Mouse (Mus musculus) spleen, postnatal 4 days (tissue): ENCODE results near the gene Tango6.

Experiments
- DNase-seq, 2 experiments: peaks; one replicate each; pipeline ENCODE4 v3.0.0; 2022; ENCODE audit warnings: low spot score in 2 of 2

The Tango6 gene

DNA sequence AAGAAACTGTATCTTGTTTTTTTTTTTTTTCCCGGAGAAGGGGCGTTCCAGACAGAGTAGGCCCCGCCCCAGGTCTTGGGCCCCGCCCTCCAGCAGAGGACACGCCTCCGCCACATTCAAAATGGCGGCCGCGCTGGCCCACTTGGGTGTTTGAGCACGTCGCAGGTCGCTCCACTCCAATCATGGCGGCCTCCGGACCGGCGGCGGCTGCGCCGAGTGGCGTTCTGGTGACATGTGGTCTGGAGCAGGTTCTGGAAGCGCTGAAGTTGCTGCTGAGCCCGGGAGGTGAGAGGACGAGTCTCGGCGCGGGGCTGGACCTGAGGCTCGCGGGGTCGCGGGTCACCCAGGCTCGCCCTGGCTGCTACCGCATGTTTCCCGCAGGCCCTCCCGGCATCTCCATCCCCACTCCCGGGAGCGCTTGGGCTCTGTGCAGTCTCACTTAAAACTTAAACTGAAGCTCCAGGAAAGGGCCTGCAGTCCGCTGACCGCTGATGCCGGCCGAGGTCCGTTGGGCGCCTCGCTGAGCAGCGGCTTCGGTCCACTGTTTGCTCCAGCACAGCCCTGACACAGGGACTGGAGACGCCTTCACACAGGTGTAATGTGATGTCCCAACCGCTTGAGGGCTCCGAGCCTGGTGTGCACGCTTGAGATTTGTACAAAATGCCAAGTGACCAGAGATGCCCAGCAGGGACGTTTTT lies at the start of gene Tango6:
Gene Tango6 (plus strand): TSS at position 98 of the 698 bp plus-strand sequence.
- DNase-seq: peak; percentile 91 to 96

DNA sequence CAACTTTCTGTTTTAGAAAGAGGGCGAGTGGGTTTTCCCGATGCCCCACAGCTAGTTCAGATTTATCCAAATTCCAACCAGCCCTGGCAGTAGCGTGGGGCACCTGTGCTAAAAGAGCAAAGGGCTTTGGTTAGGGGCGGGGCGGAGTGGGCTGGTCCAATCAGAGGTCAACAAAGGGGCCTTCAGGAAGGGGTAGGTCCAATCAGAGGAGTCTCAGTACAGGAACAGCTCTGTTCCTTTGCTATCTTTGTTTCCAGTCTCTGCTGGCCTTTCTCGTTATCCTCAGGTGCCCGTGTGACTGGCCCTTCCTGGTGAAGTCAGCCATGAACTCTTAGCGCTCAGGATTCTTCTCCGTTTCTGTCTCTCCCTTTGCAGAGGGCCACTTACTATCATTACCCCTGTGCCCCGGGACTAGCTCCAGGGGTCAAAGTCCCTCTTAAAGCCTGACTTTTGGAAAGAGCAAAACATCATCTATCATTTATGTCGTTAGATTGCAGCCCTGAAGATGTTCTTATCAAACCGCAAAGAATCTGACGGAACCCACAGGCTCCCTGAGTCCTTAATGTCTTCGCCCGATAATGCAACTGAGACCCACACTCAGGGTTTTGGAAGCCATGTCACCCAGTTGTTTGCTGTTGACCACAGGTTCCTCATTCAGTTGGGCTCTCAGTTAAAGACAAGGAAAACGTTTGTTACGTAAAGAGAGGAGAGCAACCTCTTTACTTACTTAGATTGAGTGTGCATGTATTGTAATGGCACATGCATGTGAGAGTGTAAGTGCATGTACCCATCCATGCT lies 49.3 kb upstream of the Tango6 start:
- DNase-seq: peak in 1 of 2 experiments; percentile 21

DNA sequence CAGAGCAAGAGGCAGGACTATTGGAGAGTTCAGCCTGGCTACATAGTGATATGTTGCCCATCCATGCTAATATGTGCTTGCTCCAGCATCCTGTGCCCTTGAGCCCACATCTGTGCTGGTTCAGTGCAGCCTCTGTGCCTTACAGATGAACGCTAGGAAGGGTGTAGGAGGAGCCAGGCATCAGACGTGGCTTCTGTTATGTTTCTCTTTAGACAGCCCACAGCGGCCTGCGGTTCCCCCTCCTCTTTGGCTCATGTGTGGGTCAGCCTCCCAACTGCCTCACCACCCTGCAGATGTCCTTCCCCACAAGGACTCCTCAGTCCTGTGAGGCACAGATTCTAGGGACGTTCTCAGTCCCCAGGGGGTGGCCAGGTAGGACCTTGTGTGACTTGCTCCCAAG lies 47.6 kb upstream of the Tango6 start:
- DNase-seq: no peak

DNA sequence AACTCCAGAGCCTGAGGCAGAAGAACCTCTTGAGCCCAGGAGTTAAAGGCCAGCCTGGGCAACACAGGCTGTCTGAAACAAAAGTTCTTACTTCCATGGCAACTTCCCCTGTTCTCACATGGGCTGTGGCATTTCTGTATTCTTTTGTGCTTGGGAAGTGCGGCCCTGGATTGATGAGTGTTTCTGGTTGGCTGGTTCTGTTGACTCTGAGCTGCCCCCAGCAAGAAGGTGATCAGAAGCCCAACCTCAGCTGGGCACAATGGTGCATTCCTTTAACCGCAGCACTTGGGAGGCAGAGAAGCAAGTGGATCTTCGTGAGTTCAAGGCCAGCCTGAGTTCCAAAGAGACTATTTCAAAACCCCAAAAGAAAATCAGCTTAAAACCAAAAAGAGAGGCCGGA lies 45.4 kb upstream of the Tango6 start:
- DNase-seq: no peak

DNA sequence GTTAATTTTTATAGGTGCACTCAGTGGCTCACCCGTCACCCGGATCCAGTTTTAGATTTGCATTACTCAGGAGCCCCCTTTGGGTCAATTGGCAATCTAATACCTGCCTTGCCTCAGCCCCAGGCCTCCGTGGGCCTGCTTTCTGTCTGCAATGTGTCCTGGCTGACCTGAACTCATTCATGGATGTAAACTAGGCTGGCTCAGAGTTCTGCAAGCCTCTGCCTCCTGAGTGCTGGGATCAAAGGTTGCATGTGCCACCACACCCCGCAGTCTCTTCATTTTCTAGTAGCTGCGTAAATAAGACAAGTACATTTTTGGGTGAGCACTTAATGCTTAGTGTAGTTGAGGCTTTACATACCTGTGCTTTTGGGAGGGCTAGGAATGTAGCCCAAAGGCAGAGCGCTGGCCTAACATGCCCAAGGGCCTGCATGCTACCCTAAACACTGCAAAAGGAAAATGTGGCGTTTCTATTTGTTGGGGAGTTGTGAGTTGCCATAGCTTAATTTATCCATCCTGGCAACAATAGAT lies 44.0 kb upstream of the Tango6 start:
- DNase-seq: no peak

DNA sequence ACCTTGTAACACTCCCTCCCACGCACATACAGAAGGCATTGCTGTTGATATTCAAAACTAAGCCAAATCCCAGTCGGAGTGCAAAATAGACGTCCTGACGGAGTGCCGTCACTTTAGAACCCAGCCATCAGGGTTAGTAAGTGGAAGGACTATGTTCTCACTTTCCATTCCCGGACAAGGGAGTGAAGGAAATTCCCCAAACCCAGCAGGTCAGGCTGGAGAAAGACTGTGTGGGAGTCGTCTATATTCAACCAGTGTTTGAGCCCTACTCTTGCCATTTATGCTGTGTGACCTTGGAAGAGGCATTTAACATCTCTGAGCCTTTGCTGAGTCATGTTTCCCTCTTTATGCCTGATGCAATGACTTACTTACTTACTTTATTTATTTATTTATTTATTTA lies 42.7 kb upstream of the Tango6 start:
- no peak for DNase-seq

DNA sequence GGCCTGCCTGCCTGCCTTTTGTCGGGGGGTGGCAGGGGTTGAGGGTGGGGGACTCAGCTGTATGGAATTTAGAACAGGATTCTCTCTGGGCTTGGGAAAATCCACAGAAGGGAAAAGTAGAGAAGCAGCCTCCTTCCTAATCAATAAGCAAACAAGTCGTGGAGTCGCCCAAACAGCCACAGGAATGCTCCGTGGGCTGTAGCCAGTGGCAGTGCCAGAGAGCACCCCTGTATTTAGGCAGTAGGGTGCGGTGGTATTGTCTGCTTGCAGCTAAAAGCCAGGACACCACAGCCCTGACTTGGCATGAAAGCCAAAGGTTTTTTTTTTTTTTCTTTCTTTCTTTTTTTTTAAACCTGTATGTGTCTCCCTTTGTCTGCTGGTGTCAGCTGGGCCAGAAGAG lies 41.9 kb upstream of the Tango6 start:
- DNase-seq: no peak

DNA sequence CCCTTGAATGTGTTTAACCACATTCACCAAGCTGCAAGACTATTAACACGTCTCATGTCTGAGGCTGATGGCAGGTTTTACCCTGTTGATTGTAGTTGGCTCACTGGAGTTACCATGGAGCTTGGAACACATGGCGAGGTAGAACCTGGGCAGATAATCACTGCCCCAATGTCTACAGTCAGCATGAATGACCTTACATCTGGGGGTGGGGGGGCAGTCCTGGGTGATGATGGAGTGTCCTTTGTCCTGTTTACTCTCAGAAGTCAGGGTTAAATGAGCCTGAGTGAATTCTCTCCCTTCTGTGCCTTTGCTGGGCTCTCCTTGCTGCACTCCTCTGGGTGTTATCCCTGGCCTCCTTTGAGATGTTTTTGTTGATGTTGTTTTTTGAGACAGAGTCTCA lies 40.7 kb upstream of the Tango6 start:
- no peak for DNase-seq

DNA sequence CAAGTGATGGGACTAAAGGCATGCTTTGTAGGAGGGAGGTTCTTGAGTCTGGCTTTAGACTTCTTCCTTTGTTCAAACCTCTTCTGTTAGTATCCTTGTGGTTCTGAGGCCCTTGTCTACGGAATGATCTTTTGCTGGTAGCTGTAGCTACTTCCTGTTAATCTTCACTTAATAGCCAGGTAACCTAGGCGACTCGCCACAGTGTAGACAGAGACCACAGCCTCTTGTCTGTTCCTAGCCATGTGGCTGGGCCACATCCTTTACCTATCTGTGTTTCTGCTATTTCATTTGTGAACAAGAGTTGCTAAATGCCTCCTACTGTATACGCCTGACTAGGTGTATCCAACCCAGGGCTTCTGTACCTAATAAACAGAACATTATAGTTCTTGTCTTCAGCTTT lies 39.8 kb upstream of the Tango6 start:
- no peak for DNase-seq

DNA sequence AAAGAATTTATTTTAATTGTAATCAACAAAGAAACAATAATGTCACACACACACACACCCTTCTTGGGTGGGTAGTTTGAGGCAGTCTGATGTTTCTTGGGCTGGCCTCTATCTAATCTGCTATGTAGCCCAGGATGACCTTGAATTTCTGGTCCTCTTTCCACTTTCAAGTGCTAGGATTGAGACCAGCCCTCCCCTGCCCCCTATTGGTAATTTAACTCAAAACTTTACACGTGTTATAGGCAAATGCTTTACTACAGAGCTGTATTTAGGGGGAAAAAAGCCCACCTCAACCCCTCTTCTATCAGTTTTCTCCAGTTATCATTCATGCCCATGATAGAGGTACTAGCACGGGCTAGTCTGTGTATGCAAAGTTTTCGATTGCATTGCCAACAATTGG lies 37.9 kb upstream of the Tango6 start:
- DNase-seq: no peak

DNA sequence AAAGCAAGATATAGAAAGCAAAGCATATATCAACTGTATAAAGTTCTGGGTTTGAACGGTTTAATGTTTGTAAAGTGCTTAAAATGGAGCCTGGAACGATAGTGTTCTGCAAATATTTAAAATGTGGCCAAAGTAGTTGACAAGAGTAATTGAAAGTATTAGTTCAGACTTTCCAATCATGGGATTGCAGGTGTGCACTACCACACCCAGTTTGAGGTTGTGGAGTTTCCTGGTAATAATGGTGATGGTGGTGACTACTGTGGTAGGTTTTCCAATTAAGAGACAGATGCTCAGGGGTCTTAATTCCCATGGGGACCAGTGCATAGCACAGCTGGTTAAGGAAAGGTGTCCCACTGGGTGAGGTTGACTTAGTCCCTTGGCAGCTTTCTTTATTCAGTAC lies 36.7 kb upstream of the Tango6 start:
- no peak for DNase-seq

DNA sequence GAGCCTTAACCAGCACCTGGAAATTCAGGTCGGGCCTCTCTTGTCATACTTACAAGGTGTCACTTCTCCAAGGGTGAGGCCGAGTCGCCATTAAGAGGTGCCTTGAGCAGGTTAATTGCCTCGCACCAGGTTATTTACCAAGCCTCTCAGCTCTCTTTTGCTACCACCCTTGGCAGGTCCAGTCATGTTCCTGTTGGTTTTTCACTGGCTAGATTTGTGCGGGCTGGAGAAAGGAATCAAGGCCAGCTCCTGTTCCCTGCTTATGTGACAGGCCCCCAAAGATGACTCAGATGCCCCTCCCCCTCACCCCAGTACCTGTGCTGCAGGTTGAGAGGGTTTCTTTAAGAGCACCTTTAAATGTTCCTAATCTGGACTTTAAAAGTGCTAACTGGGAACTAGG lies 36.1 kb upstream of the Tango6 start:
- DNase-seq: no peak

DNA sequence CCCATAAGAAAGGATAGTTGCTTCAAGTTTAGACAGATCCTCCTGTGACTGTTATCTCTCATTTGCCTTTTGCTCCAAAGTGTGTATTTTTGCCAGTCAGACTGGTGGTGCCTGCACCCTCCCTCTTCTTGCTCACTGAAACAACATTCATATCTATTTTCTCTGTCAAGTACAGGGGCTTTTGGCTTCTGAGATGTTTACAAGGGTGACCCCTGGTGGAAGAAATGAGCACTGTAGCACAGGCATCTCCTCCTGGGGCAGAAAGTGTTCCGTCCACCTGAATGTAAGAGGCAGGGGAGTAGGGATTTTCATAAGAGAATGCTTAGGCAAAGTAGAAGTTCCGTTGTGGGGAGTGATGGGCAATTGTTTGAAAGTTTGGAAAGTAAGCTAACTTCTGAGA lies 35.5 kb upstream of the Tango6 start:
- DNase-seq: peak; percentile 58 to 80

DNA sequence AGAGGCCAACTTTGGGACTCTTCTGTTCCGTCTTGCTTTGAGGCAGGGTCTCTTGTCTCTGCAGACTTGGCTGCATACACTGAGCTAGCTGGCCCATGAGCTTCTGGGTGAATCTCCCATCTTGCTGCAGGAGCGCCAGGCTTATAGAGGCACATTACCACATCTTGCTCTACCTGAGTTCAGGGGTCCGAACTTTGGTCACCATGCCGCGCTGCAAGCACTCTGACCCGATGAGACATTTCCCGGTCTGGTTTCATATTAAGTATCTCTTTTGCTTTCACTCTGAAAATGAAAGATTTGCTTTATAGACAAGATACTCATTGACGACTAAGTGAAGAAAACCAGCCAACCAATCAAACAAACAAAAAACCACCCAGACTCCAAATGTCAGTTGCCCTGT lies 34.4 kb upstream of the Tango6 start:
- DNase-seq: no peak

DNA sequence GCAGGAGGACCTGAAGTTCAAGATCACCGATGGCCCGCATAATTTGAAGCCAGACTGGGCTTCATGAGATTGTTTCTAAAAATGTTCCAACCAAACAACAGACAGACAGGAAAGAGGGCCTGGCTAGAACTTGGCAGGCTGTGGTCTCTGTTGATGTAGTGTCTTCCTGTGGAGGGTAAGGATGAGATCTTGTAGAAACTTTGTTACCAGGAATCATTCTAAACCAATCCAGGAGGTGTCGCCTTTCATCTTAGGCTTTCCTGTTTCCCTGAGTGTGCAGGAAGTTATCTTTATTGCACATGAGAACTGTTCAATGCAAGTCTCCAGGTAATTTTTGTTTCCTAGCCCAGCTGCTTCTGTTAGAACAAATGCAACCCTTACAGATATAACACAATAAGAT lies 30.9 kb upstream of the Tango6 start:
- DNase-seq: no peak

DNA sequence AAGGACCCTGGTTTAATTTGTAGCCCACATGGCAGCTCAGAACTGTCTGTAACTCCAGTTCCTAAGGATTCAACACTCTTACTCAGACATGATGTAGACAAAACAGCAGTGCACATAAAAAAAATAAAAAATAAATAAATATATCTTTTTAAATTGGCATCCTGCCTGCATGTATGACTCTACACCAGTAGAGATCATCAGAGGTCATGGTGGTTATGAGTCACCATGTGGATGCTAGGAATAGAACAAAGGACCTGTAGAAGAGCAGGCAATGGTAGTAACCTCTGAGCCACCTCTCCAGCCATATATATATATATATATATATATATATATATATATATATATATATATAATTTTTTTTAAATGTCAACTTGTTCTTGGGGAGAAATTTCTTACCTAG lies 26.8 kb upstream of the Tango6 start:
- DNase-seq: no peak

DNA sequence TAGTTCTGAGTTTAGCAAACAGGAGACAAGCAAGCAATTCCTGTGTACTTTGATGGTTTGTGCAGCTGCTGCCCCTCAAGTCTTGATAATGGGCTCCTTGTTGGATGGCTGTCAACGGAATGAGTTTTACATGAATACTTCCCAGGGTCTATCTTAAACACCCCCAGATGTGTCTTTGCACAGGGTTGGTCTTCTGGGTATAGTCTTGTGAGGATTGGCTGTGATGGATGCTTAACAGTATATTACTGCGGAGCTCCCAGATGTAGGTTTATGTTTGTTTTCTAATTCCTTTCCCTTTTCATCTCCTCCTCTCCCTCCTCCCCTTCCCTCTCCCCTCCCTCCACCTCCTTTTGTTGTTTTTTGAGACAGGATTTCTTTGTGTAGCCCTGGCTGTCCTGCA lies 10.1 kb upstream of the Tango6 start:
- DNase-seq: no peak

DNA sequence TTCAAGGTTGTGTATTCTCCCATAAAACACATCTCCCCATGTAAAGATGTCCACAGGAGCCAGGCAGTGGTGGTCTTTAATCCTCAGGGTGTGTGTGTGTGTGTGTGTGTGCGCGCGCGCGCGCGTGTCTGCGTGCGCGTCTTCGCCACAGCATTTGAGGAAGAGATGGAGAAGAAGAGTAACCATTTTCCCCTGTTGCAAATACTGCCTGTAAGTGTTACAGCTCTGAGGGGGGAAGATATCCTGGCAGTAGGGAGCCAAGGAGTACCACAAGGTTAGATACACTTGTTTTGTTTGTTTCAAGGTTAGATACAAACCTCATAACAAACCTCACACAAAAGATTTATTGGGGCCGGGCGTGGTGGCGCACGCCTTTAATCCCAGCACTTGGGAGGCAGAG lies 8.6 kb upstream of the Tango6 start:
- no peak for DNase-seq

DNA sequence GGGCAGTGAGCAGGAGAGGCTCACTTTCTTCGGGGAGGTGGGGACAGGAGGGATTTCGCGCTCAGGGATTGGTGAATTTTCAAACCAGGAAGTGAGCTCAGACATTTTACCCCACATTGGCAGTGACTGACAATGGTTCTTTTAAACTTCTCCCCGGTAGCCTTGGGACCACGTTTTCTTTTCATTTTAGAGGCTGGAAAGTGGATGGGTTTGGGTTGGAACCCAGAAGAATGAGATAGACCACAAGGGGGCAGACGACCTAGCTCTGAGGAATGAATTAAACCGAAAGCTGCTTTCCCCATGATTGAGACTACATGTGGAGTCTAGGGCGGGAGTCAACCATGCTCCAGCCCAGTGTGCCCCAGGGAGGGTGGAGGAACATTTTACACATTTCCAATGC lies 8.0 kb upstream of the Tango6 start:
- no peak for DNase-seq

DNA sequence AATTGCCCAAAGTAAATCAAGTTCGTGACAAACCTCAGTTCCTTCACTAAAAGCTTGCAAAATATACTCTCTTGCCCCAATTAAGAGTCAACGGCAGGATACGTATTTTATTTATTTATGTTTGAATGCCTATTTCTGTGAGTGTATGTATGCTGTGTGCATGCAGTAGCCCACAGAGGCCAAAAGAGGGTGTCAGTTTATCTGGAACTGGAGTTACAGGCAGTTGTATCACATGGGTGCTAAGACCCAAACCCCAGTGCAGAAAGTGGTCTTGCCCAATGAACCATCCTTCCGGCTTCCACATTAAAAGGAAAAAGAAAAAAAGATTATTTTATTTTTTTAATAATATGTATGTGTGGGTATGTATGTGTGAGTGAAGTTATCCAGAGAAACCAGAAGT lies 1.5 kb downstream of the Tango6 start:
- DNase-seq: no peak

DNA sequence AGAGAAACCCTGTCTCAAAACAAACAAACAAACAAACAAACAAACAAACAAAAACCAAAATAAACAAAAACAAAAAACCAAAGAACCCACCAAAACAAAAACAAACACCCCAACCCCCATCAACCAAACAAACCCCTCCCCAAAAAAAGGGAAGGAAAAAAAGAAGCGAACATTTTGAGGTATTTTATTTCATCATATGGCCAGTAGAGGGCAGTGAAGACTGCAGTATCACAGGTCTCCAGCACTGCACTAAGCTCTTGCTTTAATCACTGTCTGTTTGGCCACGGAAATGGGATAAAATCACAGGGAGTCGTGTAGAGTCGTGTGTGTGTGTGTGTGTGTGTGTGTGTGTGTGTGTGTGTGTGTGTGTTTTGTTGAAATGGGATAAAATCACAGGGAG lies 4.6 kb downstream of the Tango6 start:
- DNase-seq: no peak

DNA sequence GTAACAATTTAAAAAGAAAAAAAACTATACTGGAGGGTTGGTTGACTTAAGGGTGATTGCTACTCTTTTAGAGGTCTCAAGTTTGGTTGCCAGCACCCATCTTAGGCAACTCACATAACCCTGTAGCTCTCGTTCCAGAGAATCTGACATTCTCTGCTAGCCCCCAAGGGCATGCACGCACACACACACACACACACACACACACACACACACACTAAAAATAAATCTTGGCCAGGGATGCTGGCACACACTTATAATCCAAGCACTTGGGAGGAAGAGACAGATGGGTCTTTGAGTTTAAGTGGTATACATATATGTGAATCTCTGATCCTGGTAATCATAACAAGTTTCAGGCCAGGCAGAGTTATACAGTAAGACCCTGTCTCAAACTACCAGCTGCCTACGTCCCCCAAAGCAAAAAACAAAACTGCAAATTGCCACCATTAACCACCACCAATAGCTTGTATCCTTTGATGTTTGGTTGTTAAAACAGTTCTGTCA lies 14.9 kb downstream of the Tango6 start:
- DNase-seq: no peak

DNA sequence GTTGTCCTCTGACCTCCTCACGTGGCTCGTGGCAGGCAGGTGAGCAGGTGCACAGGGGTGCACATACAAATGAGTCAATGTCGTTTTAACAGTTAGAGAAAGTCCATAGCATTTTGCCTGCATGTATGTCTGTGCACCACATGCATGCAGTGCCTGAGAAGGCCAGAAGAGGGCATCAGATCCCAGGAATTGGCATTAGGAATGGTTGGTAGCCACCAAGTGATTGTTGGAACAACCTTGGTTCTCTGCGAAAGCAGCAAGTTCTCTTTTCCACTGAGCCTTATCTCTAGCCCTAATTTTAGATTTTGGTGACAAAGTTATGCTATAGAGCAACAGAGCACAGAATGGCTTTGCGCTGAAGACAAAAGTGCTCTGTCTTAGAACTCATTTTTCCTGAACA lies 16.7 kb downstream of the Tango6 start:
- DNase-seq: peak; percentile 63 to 84
